Mouse (Mus musculus) R1 (cell line): ENCODE measurements around the gene Zcchc17.

Experiments used
- DNase-seq: peaks from one replicate; pipeline ENCODE4 v3.0.0-alpha.2; 2018; ENCODE audit warnings: low read depth, low spot score

Gene Zcchc17

DNA sequence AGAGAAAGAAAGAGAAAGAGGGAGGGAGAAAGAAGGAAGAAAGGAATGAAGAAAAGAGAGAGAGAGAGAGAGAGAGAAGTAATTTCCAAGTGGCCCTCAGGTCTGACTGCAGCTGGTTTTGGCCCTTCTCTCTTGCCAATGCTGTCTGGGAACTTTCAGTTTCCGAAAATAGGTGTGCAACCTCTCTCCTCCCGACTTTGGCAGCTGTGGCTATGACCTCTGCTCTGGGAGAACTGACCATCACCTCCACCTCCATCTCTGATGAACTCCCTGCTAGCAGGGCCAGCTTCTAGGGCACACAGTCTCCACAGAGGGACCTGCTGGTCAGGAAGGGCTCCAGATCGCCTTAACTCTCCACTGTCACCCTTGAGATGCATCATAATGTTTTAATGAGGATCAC lies 73.2 kb downstream of the Zcchc17 start:
- DNase-seq: no peak

DNA sequence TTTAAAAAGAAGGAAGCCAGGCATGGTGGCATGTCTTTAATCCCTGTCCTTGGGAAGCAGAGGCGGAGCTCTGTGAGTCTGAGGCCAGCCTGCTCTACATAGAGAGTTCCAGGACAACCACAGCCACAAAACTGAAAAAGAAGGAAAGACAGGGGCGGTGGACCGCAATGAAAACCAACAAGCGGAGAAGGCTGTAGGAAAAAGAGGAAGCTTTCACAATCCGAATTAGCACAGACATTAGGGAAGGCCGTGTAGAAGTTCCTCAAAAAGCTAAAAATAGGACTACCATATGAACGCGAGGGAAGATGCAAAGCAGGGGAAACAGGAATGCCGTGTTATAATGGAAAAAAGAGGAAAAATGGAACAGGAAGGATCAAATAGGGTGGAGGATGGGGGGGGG lies 75.9 kb downstream of the Zcchc17 start:
- DNase-seq: no peak

DNA sequence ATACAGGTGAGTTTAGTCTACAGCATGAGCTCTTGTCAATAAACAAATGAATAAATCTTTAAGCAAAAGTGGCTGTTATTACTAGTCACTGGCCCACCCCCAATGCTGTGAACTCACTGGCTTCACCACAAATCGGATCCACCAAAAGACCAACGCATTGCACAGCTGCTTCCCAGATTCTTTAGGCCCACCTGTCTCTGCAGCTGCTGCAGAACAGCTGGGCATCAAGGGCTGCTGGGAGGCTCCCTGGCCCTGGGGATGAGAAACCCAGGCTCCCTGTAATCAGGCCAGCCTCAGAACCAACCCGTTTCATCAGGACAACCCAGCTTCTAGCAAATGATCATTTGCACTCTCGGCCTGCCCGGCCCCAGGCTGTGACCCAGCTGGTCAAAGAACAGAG lies 76.9 kb downstream of the Zcchc17 start:
- no peak for DNase-seq

DNA sequence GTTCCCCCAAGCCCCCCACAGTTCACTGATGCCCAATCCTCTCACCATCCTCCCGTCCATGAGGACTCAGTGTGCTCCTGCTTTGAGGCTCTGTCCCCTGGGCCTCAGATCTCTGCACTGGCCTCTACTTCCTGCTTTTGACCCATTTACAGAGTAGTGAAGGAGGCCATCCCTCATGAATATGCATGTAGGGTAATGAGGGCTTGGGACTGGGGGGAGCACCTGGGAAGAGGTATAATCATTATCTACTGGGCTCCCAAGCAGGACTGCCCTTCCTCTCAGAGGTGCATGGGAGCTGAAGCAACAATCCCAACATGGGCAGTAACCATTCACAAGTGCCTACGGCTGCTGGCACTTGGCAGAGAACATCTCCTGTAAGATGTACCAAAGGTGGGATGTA lies 80.6 kb downstream of the Zcchc17 start, which contains the start of gene Serinc2:
TSS of gene Serinc2 (minus strand) at position 101 of the 400 bp plus-strand sequence.
- no peak for DNase-seq

DNA sequence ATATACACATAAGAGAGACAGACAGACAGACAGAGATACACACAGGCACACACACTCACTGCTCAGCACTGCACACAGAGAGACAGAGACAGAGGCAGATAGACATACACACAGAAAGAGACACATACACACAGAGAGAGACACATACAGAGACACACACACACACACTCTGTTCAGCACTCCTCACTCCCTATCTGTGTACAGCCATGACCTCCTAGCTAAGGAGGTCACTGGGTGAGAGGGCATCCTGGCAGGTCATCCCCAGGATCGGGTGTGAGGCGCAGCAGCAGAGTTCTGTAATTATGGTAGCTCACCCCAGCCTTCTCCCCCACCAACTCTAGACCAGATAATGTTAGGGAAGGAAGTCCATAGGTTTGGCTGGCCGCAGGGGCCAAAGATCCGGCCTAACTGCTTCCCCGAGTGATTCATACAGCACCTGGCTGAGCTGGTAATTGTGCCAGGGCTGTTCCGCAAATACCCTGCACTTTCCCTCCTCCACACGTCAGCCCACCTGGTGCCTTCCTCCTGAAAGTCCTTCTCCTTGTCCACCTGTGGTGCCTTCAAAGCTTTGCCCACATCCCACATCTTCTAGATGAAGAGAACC lies 83.1 kb downstream of the Zcchc17 start:
- no peak for DNase-seq

DNA sequence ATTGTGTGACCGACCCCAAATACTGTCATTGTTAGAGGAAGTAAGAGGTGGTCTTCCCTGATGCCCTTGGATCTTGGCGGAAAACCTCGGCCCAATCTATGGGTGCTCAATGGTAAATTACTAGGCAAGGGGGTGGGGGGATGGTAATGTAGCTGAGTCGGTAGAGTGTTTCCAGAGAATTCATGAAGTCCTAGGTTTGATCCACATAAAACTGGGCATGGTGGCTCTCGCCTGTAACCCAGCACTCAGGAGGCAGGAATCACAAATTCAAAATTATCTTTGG lies 84.0 kb downstream of the Zcchc17 start:
- DNase-seq: no peak

DNA sequence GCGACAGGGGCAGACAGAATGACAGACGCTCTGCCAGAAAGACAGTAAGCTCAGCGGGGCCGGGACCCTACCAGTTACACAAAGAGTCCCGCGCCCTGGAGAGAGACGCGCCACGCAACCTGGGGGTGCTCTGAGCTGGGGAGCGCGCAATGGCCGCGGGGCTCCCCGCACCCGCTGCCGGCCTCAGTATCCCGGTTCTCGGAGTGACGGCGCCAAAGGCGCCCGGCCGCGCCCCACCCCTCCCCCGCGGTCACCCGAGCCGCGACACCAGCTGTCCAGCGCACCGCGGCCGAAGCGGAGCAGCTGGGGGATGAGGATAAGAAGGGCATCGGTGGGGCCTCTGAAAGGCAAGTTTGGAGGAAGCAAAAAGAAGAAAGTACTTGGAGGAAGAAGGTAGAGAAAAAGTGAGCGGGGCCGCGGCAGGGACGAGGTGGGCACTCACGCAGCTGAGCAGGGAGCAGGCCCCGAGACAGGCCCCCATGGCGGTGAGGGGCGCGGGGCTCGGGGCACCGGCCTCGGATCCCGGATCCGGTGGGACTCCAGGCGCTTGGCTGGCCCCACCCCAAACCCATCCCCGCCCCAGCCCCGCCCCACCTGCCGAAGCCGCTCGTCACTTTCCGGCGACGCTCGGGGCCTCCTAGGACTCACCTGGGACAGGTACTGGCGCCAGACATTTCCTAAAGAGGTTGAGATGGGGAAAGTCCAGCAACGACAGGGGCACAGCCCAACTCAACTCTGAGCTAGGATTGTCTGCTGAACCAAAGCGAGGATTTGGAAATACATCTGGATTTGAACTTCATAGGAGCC lies 84.5 kb downstream of the Zcchc17 start:
- peak; percentile 39 for DNase-seq

DNA sequence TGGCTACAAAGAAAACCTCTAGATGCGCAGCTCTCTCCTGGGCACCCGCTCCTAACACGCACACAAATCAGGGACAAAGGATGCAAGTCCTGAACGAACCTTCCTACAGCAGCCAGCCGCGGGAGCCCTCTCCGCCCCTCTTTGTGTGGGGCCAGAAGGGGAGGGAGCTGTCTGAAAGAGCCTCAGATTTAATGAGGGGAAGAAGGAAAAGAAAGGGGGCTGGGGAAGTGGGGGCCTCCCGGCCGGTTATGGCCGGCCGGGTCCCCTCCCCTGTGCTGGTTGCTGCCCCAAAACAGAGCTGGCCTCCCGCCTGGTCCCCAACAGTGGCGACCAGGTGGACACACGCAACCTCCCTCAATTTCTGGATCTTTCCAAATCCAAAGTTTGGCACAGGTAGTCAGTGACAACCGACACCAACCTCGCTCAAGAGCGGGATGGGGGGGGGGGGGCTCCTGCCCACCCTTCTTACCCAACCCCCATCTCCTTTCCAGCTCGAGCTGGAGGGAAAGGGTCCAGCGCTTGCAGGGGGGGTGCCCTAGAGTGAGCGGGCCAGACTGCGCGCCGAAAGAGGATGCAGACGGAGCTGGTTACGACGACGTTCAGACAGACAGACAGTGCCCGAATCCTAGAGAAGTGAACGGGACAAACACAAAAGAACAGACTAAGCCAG lies 85.3 kb downstream of the Zcchc17 start:
- peak; percentile 35 for DNase-seq

DNA sequence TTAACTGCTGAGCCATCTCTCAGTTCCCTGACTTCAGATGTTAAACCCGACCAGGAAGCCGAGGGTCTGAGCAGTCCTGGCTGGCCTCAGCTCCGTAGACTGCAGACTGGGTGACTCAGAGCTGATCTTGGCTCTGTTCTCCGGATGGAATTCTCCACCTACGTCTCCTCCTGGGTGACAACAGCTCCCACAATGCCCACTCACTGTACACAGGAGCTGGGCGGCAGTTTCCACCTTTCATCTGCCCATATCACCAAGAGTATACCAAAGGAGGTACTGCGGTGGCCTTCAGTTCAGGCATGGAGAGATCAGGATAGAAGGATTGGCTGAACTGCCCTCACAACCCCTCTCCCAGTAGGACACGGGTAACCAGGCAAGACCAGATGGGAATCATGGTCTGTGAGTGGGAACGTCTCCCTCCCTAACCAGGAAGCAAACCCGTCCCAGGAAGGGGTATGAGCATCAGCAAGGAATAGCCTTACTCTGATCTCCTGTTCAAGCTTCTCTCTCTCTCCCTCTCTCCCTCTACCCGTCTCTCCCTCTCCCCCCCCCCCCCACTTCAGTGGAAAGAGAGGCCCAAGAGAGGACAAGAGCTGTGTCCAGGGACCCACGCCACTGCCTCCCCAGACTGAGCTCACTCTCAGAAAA lies 85.9 kb downstream of the Zcchc17 start:
- DNase-seq: no peak

DNA sequence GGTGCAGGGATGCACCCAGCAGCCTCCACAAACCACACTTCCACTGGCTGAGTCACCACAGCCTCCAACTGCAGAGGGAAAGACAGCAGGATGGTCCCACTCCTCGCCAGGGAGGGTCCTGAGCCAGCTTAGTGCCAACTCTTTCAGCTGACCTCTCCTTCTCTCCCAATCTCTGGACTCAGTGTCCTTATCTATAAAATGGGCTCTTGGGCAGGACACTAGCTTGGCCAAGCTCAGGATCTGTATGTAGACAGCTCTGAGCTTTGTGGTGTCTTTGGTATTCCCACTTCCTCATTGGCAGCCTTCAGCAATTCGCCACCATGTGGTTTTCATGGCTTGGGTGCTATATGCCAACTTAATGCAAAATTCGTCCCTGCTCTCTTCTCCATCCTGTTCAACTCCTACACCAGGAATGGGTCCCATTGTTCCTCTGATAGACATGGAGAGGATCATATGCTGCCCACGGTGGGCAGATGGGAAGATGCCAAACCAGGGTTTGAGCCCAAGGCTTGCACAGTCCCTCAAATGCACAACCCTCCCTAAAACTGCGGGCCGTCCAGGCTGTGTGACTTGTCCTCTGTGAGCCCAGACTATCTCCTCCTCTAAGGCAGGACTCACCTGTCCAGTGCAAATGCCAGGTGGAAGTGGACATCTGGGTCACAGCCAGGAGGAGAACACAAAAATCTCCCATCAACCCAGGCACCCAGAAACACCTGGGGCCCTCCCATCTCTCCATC lies 89.0 kb downstream of the Zcchc17 start:
- DNase-seq: no peak

DNA sequence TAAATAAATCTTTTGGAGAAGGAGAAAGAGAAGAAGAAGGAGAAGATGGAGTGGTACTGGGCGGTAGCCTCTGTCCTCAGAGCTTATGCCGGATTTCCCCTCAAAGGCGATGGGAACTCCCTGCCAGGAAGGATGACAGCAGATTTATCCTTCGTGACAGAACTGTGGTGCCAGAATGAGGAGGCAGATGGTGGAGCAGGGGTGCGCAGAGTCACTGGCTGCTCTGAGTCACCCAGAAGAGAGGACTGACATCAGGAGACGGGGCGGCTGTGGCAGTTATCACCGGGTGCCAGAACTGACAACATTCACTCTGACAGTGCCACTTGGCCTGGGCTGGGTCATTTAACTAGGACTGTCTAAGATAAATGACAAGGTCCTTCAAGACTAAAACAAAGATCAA lies 89.7 kb downstream of the Zcchc17 start:
- DNase-seq: no peak

DNA sequence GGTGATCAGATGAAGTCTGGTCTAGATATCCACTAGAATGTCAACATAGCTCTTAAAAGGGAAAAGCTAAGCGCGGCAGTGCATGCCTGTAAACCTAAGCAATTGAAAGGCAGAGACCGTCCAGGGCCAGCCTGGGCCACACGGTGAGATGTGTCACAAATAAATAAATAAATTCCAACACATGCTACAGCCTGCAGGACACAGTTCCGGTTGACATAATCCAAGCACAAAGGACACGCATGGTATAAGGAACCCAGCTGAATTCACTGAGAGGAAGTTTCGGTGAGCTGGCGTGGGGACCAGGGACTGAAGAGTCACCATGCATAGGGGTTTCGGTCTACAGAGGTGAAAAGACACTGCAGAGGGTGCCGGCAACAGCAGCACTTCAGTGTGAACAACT lies 91.0 kb downstream of the Zcchc17 start:
- no peak for DNase-seq

DNA sequence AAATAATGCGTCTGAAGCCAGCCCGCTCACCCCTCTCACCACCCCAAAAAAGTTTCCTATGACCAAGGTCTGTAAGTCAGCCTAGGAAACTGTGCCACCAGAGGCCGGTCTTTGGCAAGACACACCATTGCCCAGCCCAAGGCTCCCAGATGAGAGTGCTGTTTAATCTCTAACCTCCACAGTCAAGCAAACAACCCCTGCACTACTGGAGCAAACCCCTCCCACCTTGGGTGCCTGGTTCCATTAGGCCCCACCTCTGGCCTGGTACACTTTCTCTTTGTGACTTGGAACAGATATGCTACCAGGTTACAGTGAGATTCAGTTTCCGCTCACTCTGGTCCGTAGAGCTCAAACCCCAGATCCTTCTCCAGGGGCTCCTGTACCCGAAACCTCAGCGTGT lies 92.7 kb downstream of the Zcchc17 start:
- DNase-seq: peak; percentile 51

DNA sequence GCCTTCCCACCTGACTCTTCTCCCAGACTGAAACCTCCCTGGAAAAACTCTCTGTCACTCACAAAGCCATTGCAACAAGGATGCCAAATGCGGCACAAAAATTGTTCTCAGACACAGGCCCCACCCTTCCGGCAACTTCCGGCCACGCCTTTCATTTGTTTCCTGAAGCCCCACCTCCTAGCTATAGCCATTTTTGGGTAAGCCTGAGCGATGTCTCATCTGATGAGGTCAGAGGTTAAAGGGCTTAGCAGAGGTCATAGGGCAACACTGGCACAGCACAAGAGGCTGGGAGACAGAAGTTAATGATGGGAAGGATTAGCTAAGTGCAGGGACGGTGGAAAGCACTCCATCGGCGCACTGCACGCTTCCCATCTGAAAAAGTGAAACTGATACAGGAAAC lies 93.1 kb downstream of the Zcchc17 start:
- DNase-seq: peak; percentile 88
